Mouse (Mus musculus): ENCODE measurements at regions not wholly inside any gene's neighbourhood (a gene's known extent, or its start where the extent isn't known, plus 50 kb on each side); places are given as distances from the start of the nearest gene placed in this dataset.

DNA sequence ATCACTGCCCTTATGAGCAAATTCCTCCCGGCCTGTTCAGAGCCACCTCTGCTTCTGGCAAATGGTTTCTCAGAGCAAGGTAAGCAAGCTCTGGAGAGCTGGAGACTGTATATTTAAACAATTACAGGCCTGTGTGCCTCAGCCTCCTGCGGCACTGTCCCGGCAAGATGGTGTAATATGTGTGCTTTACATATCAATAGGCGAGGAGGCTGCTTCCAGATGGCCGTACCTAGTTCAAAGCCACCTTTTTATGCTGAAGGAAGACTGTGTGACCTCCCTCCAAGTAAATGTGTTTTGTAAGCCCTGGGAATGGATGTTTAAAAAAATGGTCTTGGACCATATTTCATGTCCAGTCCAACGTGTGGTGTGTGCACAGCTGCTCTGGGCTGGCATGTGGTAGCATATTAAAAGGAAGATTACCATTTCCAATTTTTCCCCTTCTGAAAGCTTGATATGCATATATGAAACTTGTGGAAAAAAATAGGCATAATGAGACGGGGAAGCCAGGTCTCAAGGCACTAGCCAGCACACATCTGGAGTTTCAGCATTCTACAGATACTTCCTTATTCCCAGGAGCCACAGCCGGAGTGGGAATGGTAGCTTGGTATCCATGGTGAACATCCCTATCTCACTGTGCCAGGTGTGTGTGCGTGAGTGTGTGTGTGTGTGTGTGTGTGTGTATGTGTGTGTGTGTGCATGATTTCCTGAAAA is 717.6 kb upstream of the Car8 start:
- H3K4me3 ChIP-seq (replicated peaks; ENCODE audit: control insufficient read depth, low read depth, low read length): no peak overlapping the region
- TF ChIP-seq POLR2A (IDR thresholded peaks at IDR 0.05; ENCODE audit: borderline replicate concordance, control insufficient read depth, low read depth, low read length): no peak
- TF ChIP-seq CTCF (IDR thresholded peaks at IDR 0.05; ENCODE audit: control insufficient read depth, insufficient read depth, low read length): no peak
- no peaks in the 10 kb centered on the region for H3K4me1 ChIP-seq (ENCODE audit: control insufficient read depth, insufficient read depth, low read length)
- 75% methylated on average over 9 of the region's 9 CpGs for WGBS
- H3K27ac ChIP-seq (ENCODE audit: control insufficient read depth, insufficient read depth, low read depth, low read length, poor library complexity): no peak overlapping the region

DNA sequence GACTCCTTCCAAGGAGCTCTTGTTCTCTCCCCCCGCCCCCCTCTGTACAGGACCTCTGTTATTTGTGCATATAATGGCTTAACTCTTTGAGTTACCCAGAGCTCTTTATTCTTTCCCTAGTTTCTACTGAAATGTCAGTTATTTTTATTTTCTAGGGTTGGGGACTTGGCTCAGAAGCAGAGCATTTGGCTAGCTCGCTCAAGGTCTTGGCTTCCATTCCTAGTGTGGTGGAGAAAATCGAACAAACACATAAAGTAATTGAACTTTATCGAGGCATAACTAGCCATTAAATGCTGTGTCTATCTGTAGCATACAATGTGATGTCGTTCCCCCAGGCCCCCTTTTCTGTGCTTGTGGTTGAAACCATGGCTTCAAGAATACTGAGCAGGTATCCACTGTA is 716.5 kb upstream of the Car8 start:
- TF ChIP-seq POLR2A (IDR thresholded peaks at IDR 0.05; ENCODE audit: borderline replicate concordance, control insufficient read depth, low read depth, low read length) (no peak), CTCF (IDR thresholded peaks at IDR 0.05; ENCODE audit: control insufficient read depth, insufficient read depth, low read length) (no peak)
- WGBS: 82% methylated on average over 5 of the region's 5 CpGs
- no peak overlapping the region for H3K27ac ChIP-seq (ENCODE audit: control insufficient read depth, insufficient read depth, low read depth, low read length, poor library complexity)

DNA sequence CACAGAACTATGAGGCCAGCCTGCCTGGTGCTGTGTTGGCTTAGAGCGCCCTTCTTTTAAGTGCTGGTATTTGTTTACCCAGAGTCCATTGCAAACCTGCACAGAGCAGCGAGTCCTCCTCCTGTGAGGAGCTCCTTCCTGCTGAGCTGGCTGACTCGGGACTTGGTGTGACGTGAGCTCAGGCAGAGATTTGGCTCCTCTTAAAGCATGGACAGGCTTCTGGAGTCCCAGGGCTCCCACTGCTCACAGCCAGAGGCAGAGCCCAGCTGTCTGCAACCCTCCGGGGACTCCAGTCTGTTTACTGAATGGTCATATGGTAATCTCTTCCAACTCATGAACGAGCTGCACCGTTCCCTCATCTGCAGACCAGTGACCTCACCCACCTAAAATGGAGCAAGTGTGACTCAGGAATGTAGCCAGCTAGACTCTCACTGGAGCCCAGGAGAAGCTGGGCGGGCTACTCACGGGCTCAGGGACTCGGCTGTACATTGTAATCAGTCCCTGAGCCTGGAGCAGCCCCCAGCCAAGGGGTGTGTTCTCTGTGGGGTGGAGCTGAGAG is 715.6 kb upstream of the Car8 start:
- Histone ChIP-seq H3K4me3 (replicated peaks; ENCODE audit: control insufficient read depth, low read depth, low read length) (no peak overlapping the region), H3K27ac (ENCODE audit: control insufficient read depth, insufficient read depth, low read depth, low read length, poor library complexity) (no peak overlapping the region), H3K4me1 (ENCODE audit: control insufficient read depth, insufficient read depth, low read length) (no peaks in the 10 kb centered on the region)
- no peak for TF ChIP-seq POLR2A (IDR thresholded peaks at IDR 0.05; ENCODE audit: borderline replicate concordance, control insufficient read depth, low read depth, low read length)
- no peak for TF ChIP-seq CTCF (IDR thresholded peaks at IDR 0.05; ENCODE audit: control insufficient read depth, insufficient read depth, low read length)
- WGBS: 67% methylated on average over 10 of the region's 10 CpGs

More for the DNA sequence above, 716.5 kb upstream of the Car8 start:
- H3K4me1 ChIP-seq (ENCODE audit: control insufficient read depth, insufficient read depth, low read length): no peaks in the 10 kb centered on the region
- H3K4me3 ChIP-seq (replicated peaks; ENCODE audit: control insufficient read depth, low read depth, low read length): no peak overlapping the region

DNA sequence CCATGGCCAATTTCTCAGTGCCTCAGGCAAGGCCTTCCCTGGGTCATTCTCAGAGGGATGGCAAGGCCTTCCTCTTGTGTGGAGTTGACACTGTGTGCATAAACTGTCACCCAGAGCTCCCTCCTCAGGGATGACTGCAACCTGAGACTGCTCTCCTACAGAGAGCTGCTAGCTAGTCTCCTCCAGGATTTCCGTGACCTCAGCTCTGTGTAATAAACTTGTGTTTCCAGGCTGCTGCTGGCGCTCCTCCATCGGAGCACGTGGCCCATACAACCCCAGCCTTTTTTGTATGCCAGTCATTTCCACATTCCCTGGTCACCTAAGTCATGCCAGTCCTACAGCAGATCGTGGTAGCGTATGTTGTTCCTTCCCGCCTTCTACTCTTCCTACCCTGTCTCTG is 714.3 kb upstream of the Car8 start:
- Histone ChIP-seq H3K4me1 (ENCODE audit: control insufficient read depth, insufficient read depth, low read length) (no peaks in the 10 kb centered on the region), H3K27ac (ENCODE audit: control insufficient read depth, insufficient read depth, low read depth, low read length, poor library complexity) (no peak overlapping the region), H3K4me3 (replicated peaks; ENCODE audit: control insufficient read depth, low read depth, low read length) (no peak overlapping the region)
- WGBS: 86% methylated on average over 7 of the region's 7 CpGs
- TF ChIP-seq POLR2A (IDR thresholded peaks at IDR 0.05; ENCODE audit: borderline replicate concordance, control insufficient read depth, low read depth, low read length) (no peak), CTCF (IDR thresholded peaks at IDR 0.05; ENCODE audit: control insufficient read depth, insufficient read depth, low read length) (no peak)

DNA sequence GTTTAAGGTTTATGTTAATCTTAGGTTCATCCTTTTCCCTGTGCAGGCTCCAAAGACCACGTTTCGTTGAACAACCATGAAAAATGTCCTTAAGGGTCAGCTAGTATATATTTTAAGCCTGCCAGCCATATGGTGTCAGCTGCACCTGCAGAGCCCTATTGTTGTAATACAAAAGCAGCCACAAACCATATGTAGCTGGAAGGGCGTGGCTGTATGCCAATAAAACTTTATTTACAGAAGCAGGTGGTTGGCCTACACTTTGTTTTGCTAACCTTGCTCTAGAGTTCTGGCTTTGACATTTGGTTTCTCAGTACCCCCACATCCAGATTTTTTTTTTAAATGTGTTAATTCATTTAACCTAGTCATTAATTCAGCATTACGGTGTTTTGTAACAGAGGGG is 711.1 kb upstream of the Car8 start:
- no peaks in the 10 kb centered on the region for H3K4me1 ChIP-seq (ENCODE audit: control insufficient read depth, insufficient read depth, low read length)
- no peak overlapping the region for H3K4me3 ChIP-seq (replicated peaks; ENCODE audit: control insufficient read depth, low read depth, low read length)
- TF ChIP-seq CTCF (IDR thresholded peaks at IDR 0.05; ENCODE audit: control insufficient read depth, insufficient read depth, low read length) (no peak), POLR2A (IDR thresholded peaks at IDR 0.05; ENCODE audit: borderline replicate concordance, control insufficient read depth, low read depth, low read length) (no peak)
- 80% methylated on average over 4 of the region's 4 CpGs for WGBS
- no peak overlapping the region for H3K27ac ChIP-seq (ENCODE audit: control insufficient read depth, insufficient read depth, low read depth, low read length, poor library complexity)

DNA sequence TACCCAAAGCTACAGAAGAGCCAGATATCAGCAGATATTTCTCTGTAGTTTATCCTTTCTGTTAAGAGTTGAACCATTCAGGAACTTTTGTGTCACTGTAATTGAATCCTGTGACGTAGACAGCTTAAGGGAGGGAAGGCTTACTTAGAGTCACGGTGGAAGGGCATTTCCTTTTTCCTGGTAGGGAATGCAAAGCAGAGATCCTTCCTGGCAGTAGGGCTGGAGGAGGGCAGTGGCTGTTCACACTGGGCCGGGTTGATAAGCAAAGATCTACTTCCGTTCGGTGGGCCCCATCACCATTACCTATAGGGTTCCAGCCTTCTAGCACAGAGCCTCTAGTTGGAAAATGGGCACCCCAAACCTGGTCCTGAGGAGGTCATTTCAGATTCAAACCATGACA is 710.7 kb upstream of the Car8 start:
- WGBS: 82% methylated on average over 5 of the region's 5 CpGs
- no peak for TF ChIP-seq POLR2A (IDR thresholded peaks at IDR 0.05; ENCODE audit: borderline replicate concordance, control insufficient read depth, low read depth, low read length)
- TF ChIP-seq CTCF (IDR thresholded peaks at IDR 0.05; ENCODE audit: control insufficient read depth, insufficient read depth, low read length): no peak
- no peaks in the 10 kb centered on the region for H3K4me1 ChIP-seq (ENCODE audit: control insufficient read depth, insufficient read depth, low read length)
- no peak overlapping the region for H3K4me3 ChIP-seq (replicated peaks; ENCODE audit: control insufficient read depth, low read depth, low read length)
- H3K27ac ChIP-seq (ENCODE audit: control insufficient read depth, insufficient read depth, low read depth, low read length, poor library complexity): no peak overlapping the region

DNA sequence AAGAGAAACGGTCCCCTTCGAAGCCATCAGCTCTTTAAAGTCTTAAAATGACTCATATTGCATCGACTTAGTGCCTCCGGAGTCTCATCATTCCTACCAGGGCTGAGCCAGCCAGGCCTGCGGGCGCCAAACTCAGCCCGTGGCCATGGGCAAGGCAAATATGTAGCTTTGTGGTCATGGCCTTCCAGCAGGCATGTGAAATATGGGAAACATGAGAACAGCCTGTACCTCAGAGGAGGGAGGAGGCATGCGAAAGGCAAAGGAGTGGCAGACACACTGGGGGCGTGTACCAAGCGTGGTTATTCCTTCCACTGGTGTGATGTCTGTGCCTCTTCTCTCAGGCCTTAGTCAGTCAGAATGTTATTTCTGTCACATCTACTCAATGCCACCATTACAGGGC is 706.3 kb upstream of the Car8 start:
- no peak overlapping the region for H3K4me3 ChIP-seq (replicated peaks; ENCODE audit: control insufficient read depth, low read depth, low read length)
- no peak for TF ChIP-seq POLR2A (IDR thresholded peaks at IDR 0.05; ENCODE audit: borderline replicate concordance, control insufficient read depth, low read depth, low read length)
- no peak for TF ChIP-seq CTCF (IDR thresholded peaks at IDR 0.05; ENCODE audit: control insufficient read depth, insufficient read depth, low read length)
- 83% methylated on average over 10 of the region's 10 CpGs for WGBS
- no peak overlapping the region for H3K27ac ChIP-seq (ENCODE audit: control insufficient read depth, insufficient read depth, low read depth, low read length, poor library complexity)
- H3K4me1 ChIP-seq (ENCODE audit: control insufficient read depth, insufficient read depth, low read length): no peaks in the 10 kb centered on the region

DNA sequence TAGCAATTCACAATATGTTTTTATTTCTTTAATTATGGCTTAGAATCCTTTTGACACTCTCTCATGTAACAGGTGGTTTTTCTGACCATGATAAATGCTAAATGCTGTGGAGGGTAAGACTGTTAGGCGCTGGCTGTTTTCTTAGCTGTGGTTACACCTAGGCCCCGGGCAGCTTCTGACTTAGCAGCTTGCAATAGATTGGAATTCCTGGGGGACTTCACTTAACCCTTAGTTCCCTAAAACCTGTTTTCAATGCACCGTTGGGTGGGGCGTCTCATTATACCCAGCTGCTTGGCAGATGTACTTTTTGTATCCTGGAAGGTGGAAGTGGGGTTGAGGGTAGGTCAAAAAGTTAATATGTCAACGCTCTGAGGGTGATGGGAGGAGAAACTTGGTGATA is 704.2 kb upstream of the Car8 start:
- TF ChIP-seq POLR2A (IDR thresholded peaks at IDR 0.05; ENCODE audit: borderline replicate concordance, control insufficient read depth, low read depth, low read length): no peak
- no peak for TF ChIP-seq CTCF (IDR thresholded peaks at IDR 0.05; ENCODE audit: control insufficient read depth, insufficient read depth, low read length)
- no peak overlapping the region for H3K4me3 ChIP-seq (replicated peaks; ENCODE audit: control insufficient read depth, low read depth, low read length)
- H3K4me1 ChIP-seq (ENCODE audit: control insufficient read depth, insufficient read depth, low read length): no peaks in the 10 kb centered on the region; the same call in 1 of the 2 replicates
- no peak overlapping the region for H3K27ac ChIP-seq (ENCODE audit: control insufficient read depth, insufficient read depth, low read depth, low read length, poor library complexity)
- 58% methylated on average over 5 of the region's 5 CpGs for whole genome bisulfite sequencing
